Mouse (Mus musculus) neural tube, embryonic 14.5 days (tissue): ENCODE results near the gene Gcnt7. TPM values are rescaled to one million over a fixed set of nuclear protein-coding genes. Genes with fewer than 3 reads are reported as not detected.

Source experiments
- ATAC-seq: fragments of 200-750 bp; cut with Nextera tagmentation; 2 replicates; pipeline ENCODE4 v1.8.0; 2017; ENCODE audit warnings: low read depth, mild to moderate bottlenecking, moderate TSS enrichment, moderate library complexity
- H3K27ac ChIP-seq: fragments of 300-500 bp; sonication (generic); 2 replicates; pipeline ENCODE4 v1.5.1; 2014; ENCODE audit warnings: low read depth, mild to moderate bottlenecking, control low read depth, low read length, moderate library complexity, mixed read lengths
- H3K27me3 ChIP-seq: fragments of 300-500 bp; sonication (generic); 2 replicates; pipeline ENCODE4 v1.6.1; 2014; ENCODE audit warnings: low read length; ENCODE audit not compliant: control insufficient read depth, insufficient read depth
- H3K36me3 ChIP-seq: fragments of 300-500 bp; sonication (generic); 2 replicates; pipeline ENCODE4 v1.6.1; 2014; ENCODE audit warnings: low read length, mixed read lengths; ENCODE audit not compliant: control insufficient read depth, insufficient read depth
- H3K4me1 ChIP-seq: fragments of 300-500 bp; sonication (generic); 2 replicates; pipeline ENCODE4 v1.6.1; 2014; ENCODE audit warnings: low read length; ENCODE audit not compliant: control insufficient read depth, insufficient read depth
- H3K4me2 ChIP-seq: fragments of 300-500 bp; sonication (generic); 2 replicates; pipeline ENCODE4 v1.6.1; 2014; ENCODE audit warnings: mild to moderate bottlenecking, low read depth, low read length, control low read depth
- H3K4me3 ChIP-seq: fragments of 300-500 bp; sonication (generic); 2 replicates; pipeline ENCODE4 v1.5.1; 2014; ENCODE audit warnings: low read depth, low read length, control low read depth, mixed read lengths
- H3K9ac ChIP-seq: fragments of 300-500 bp; sonication (generic); replicated peaks from 2 replicates; pipeline ENCODE4 v1.6.1; 2014; ENCODE audit warnings: low read depth, mild to moderate bottlenecking, control low read depth, low read length, mixed read lengths
- H3K9me3 ChIP-seq: fragments of 300-500 bp; sonication (generic); 2 replicates; pipeline ENCODE4 v1.6.1; 2016; ENCODE audit warnings: low read length; ENCODE audit not compliant: control insufficient read depth
- WGBS: fragments of 180-500 bp; shearing (Covaris S2); extraction: QIAGEN DNeasy Blood & Tissue Kit; methylation state at CpG from one replicate; pipeline ENCODE4 v1.1.7; 2014; 5-methylcytosine and 5-hydroxymethylcytosine counted together
- polyA plus RNA-seq: library from polyadenylated mRNA; unstranded; fragments of >200 nt; fragmentation: Nextera tagmentation; extraction: Ambion mirVana; gene quantifications from 2 replicates; pipeline ENCODE4 v1.2.1, GENCODE M21; 2014

The Gcnt7 gene
- polyA plus RNA-seq, 1 experiment from 2014 or later, result 0.80 TPM

DNA sequence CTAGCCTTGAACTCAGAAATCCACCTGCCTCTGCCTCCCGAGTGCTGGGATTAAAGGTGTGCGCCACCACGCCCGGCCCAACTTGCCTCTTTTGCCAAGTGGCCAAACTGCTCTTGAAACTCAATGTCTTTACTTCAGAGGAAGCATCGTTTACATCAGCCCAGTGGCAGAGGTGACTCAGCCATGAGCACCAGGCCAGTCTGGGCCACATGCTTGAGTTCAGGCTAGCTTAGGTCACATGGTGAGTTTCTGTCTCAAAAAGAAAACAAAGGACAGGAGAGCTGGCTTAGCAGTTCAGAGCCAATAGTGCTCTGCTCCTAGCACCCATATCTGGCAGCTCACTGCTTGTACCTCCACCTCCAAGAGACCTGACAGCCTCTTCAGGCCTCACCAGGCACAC, 8.8 kb upstream of the Gcnt7 start:
- Histone ChIP-seq H3K27ac (no peak overlapping the region), H3K4me1 (no peaks in the 10 kb centered on the region), H3K9ac (no peak overlapping the region), H3K9me3 (no peaks in the 10 kb centered on the region), H3K36me3 (peaks cover 31% of the 10 kb centered on the region), H3K27me3 (no peaks in the 10 kb centered on the region), H3K4me3 (no peak overlapping the region), H3K4me2 (no peak overlapping the region)
- 96% methylated on average over 5 of the region's 5 CpGs for WGBS
- ATAC-seq, result no peak

- peaks cover 31% of the 10 kb centered on the region for H3K36me3 ChIP-seq
- 80% methylated on average over 11 of the region's 11 CpGs for WGBS
Observed at GRCm38 (mm10) chr2:172466427-172467132, 8.2 kb upstream of the Gcnt7 start.

GRCm38 (mm10) chr2:172462813-172463212, 4.4 kb upstream of the Gcnt7 start:
- no peak overlapping the region for H3K4me3 ChIP-seq
- H3K9me3 ChIP-seq, result no peaks in the 10 kb centered on the region
- H3K27me3 ChIP-seq, result no peaks in the 10 kb centered on the region
- peaks cover 18% of the 10 kb centered on the region for H3K36me3 ChIP-seq
- 94% methylated on average over 4 of the region's 4 CpGs for WGBS
- H3K4me1 ChIP-seq, result no peaks in the 10 kb centered on the region
- H3K9ac ChIP-seq, result no peak overlapping the region
- ATAC-seq, result no peak
- H3K4me2 ChIP-seq, result no peak overlapping the region
- H3K27ac ChIP-seq, result no peak overlapping the region

More at GRCm38 (mm10) chr2:172466427-172467132, 8.2 kb upstream of the Gcnt7 start:
- Histone ChIP-seq H3K27me3 (no peaks in the 10 kb centered on the region), H3K4me1 (no peaks in the 10 kb centered on the region), H3K4me2 (no peak overlapping the region), H3K27ac (no peak overlapping the region), H3K9ac (no peak overlapping the region), H3K9me3 (no peaks in the 10 kb centered on the region), H3K4me3 (no peak overlapping the region)
- ATAC-seq, result no peak

DNA sequence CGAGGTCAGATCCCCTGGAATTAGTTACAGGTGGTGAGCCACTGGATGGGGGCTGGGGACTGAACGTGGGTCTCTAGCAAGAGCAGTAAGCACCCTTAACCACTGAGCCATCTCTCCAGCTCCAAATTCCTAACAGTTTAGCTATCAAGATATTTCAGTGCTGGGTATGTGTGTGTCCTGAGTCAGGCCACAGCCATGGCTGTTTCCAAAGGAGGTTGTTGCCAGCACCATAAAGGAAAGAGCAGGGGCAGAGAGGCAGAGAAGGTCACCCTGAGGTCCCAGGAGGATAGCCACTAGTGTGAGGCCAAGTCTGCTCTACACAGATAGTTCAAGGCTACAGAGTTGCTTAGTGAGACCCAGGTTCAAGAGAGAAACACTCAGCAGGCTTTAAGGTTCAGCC, 2.3 kb upstream of the Gcnt7 start:
- Histone ChIP-seq H3K27me3 (no peaks in the 10 kb centered on the region), H3K9ac (no peak overlapping the region), H3K27ac (no peak overlapping the region), H3K36me3 (peaks cover 9% of the 10 kb centered on the region), H3K4me2 (no peak overlapping the region), H3K4me1 (no peaks in the 10 kb centered on the region), H3K9me3 (no peaks in the 10 kb centered on the region), H3K4me3 (no peak overlapping the region)
- WGBS, result 97% methylated on average over 2 of the region's 2 CpGs
- no peak for ATAC-seq

DNA sequence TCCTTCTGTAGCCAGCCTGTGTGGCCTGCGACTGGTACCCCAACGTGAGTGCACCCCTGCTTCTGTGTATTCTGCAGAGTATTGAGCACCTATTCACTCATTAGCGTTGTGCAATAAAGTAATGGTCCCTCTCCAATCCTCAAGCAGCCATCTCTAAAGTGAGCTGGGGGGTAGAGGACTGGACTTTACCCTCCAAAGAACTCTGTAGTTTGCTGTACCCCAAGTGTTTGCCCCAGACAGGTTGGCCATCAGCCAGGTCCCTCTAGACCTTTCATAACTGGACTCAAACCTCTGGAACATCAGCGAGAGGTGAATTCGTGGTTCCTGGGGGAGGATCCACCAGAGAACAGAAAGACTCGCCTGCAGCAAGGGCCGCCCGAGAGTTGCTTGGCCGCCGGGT, 5.9 kb downstream of the Gcnt7 start:
- H3K4me3 ChIP-seq, result no peak overlapping the region
- no peak overlapping the region for H3K4me2 ChIP-seq
- H3K9me3 ChIP-seq, result no peaks in the 10 kb centered on the region
- no peak overlapping the region for H3K27ac ChIP-seq
- peaks cover 37% of the 10 kb centered on the region for H3K36me3 ChIP-seq
- H3K4me1 ChIP-seq, result no peaks in the 10 kb centered on the region
- 95% methylated on average over 10 of the region's 10 CpGs for WGBS
- H3K27me3 ChIP-seq, result no peaks in the 10 kb centered on the region
- no peak for ATAC-seq
- no peak overlapping the region for H3K9ac ChIP-seq

DNA sequence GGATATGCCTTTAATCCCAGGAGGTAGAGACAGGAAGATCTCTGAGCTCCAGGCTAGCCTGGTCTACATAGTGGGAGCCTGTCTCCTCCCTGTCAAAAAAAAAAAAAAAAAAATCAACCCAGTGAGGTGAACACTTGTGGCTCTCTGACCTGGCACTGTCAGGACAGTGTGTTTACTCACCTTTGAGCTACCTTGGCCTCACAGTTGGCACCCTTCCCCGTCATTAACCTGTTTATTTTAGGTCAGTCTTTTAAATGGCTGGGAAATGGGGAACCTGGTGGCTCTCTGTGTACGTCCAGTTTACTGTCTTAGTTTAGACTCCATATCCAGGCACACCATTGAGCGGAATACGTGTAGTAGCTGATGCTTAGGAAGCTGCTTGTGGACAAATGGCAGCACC, 6.4 kb downstream of the Gcnt7 start:
- Histone ChIP-seq H3K4me3 (no peak overlapping the region), H3K9ac (no peak overlapping the region), H3K27me3 (no peaks in the 10 kb centered on the region), H3K27ac (no peak overlapping the region), H3K4me2 (no peak overlapping the region), H3K9me3 (no peaks in the 10 kb centered on the region), H3K4me1 (no peaks in the 10 kb centered on the region), H3K36me3 (peaks cover 40% of the 10 kb centered on the region)
- ATAC-seq, result no peak
- 98% methylated on average over 4 of the region's 4 CpGs for WGBS

DNA sequence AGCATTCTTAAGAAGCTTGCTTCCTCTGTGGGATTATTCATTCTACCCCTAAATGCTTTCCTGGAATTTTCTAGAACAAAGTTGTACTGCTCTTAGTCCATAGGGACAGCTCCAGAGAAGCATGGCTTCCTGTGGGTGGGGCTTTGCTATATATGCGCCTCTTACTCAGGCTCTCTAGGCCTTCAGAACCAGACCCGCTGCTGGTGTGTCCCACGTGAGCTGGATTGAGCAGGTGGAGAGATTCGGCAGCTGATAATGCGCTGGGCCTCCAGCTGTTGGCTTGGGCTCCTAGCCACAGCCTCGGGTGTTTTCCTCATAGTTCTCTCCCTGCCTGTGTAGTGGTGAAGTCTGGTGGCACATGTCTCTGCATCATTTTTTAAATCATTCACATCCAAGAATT, 7.8 kb downstream of the Gcnt7 start:
- Histone ChIP-seq H3K36me3 (peaks cover 47% of the 10 kb centered on the region), H3K4me1 (no peaks in the 10 kb centered on the region), H3K27ac (no peak overlapping the region), H3K27me3 (no peaks in the 10 kb centered on the region), H3K9me3 (no peaks in the 10 kb centered on the region), H3K4me2 (no peak overlapping the region), H3K9ac (no peak overlapping the region), H3K4me3 (no peak overlapping the region)
- ATAC-seq, result no peak
- WGBS, result 89% methylated on average over 6 of the region's 6 CpGs

DNA sequence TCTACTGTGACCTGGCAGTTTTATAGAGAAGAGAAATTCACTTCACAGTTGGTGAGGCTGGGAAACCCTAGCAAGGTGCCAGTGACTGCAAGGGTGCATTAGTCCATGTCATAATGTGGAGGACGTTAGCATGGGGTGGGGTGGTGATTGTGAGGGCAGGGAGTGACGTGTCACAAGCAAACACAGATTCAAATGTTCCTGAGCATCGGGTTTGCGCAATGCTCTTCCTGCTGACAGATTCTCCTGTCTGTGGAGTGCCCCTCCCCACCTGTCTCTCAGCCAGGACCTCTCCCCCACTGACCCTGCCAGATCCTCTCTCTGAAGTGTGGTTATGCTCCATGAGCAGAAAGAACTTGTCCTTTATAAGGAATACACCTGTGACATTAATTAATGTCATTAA, 10.1 kb downstream of the Gcnt7 start:
- Histone ChIP-seq H3K9me3 (no peaks in the 10 kb centered on the region), H3K9ac (no peak overlapping the region), H3K36me3 (peaks cover 41% of the 10 kb centered on the region), H3K4me3 (no peak overlapping the region), H3K4me2 (no peak overlapping the region), H3K27me3 (no peaks in the 10 kb centered on the region), H3K4me1 (no peaks in the 10 kb centered on the region), H3K27ac (no peak overlapping the region)
- 94% methylated on average over 4 of the region's 4 CpGs for WGBS
- ATAC-seq, result no peak

GRCm38 (mm10) chr2:172447317-172447716, 11.1 kb downstream of the Gcnt7 start:
- Histone ChIP-seq H3K4me2 (no peak overlapping the region), H3K27me3 (no peaks in the 10 kb centered on the region), H3K9me3 (no peaks in the 10 kb centered on the region), H3K36me3 (peaks cover 37% of the 10 kb centered on the region), H3K9ac (no peak overlapping the region), H3K4me3 (no peak overlapping the region), H3K4me1 (no peaks in the 10 kb centered on the region), H3K27ac (no peak overlapping the region)
- WGBS, result 89% methylated on average over 6 of the region's 6 CpGs
- ATAC-seq, result no peak
